Mouse (Mus musculus) heart, adult 9 months (tissue): ENCODE data around the gene Plekhg3.

ENCODE experiments used
- DNase-seq, 2 experiments: peaks; one replicate each; pipeline ENCODE4 v3.0.0; 2022; ENCODE audit warnings: low spot score in 2 of 2

Gene Plekhg3

DNA sequence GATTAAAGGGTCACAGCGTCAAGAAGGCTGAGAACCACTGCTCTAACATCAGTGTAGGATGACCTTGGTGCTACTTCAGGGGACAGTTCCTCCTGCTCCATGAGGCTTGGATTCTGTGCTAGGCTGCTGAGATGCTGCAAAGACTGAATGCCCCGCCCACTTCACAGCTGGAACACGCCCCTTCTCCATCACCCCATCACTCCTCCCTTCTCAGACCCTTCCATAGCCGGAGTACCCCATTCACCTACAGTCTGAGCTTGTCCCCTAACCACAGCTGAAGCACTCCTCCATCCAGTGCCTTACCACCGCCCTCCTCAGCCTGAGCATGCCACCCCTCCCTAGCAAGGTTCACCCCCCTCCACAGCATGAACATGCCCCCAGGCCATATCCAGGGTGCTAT is 89.2 kb downstream of the Plekhg3 start:
- DNase-seq, result no peak

DNA sequence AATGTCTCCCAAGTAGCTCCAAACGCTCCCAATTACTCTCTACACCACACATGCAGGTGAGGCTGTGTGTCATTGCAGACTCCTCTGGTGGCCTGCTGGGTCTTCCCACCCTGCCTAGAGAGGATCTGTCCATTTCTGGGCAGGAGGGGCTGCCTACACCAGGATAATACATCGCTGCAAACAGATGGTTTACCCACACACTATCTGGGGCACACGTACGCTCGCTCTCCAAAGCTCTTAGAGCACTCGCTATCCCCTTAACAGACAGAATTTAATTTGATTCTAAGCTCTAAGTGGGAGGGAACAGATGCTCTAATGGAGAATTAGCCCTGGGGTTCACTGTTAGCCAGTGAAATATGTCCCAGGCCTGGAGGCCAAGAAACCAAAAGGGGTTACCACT is 92.7 kb downstream of the Plekhg3 start:
- no peak for DNase-seq
